ENCODE assay signal across 12 mouse cellular contexts in genomic region chr2:6884796-6885711, GRCm38 (mm10).
DNase-seq lines count a peak whose midpoint lies in the region; ATAC-seq lines count a peak whose summit lies in the region.
"Had no signal": no experiment of that assay in that cellular context is flagged by ENCODE, and none has a peak within 500 bp of the region (broad histone marks: within the 10 kb centered on the region; RNA-seq: fewer than 3 reads in every experiment).

No protein-coding gene starts in this region.

- peak overlapping the region; percentile 74 for H3K9ac ChIP-seq in forebrain, embryonic 12.5 days
- H3K9ac ChIP-seq in midbrain, embryonic 11.5 days (ENCODE audit: low read length), result peak overlapping the region; percentile 79

- intact Hi-C loops in left cerebral cortex, postnatal 4 days (cut with DNase I), result loop anchor here (5.0 to 10.0 kb wide), 3 partner anchors 197 to 1500 kb away; no protein-coding TSS in a partner anchor

- ATAC-seq in forebrain, embryonic 12.5 days (ENCODE audit: low FRiP score), result peak; percentile 73
- peak; percentile 71 for ATAC-seq in midbrain, embryonic 11.5 days (ENCODE audit: low FRiP score)

- H3K9me3 ChIP-seq in forebrain, embryonic 12.5 days, result no peaks in the 10 kb centered on the region
- no peaks in the 10 kb centered on the region for H3K9me3 ChIP-seq in midbrain, embryonic 11.5 days (ENCODE audit: control insufficient read depth, low read length)
- H3K9me3 ChIP-seq: limb, embryonic 10.5 days had no signal

- H3K4me1 ChIP-seq in forebrain, embryonic 12.5 days, result peaks cover 39% of the 10 kb centered on the region
- peaks cover 30% of the 10 kb centered on the region for H3K4me1 ChIP-seq in midbrain, embryonic 11.5 days (ENCODE audit: control insufficient read depth, insufficient read depth, low read length)
- H3K4me1 ChIP-seq: limb, embryonic 10.5 days had no signal

- no peaks in the 10 kb centered on the region for H3K27me3 ChIP-seq in forebrain, embryonic 12.5 days
- no peaks in the 10 kb centered on the region for H3K27me3 ChIP-seq in midbrain, embryonic 11.5 days (ENCODE audit: control insufficient read depth, insufficient read depth, low read length)

- peak; percentile 32 for DNase-seq in left cerebral cortex, postnatal 4 days
- DNase-seq in left cerebral cortex, adult 8-10 months (ENCODE audit: low spot score in 2 of 2), result no peak
- DNase-seq in midbrain, embryonic 11.5 days (ENCODE audit: low spot score, missing footprints), result no peak
- DNase-seq in MN1 (ENCODE audit: low spot score), result no peak
- DNase-seq in urinary bladder, postnatal 36 days (ENCODE audit: low spot score in 2 of 2), result no peak
- DNase-seq in spleen, postnatal 14 days (ENCODE audit: low spot score in 2 of 2), result no peak
- DNase-seq in thymus, adult 18-20 months, result no peak
- DNase-seq: lung, adult 18-20 months; right cerebral cortex, postnatal 25 days had no signal

- WGBS in forebrain, embryonic 12.5 days, result 7% methylated on average over 8 of the region's 8 CpGs
- WGBS in midbrain, embryonic 11.5 days, result 15% methylated on average over 8 of the region's 8 CpGs

- H3K36me3 ChIP-seq in forebrain, embryonic 12.5 days (replicated peaks), result no peaks in the 10 kb centered on the region
- H3K36me3 ChIP-seq in midbrain, embryonic 11.5 days (ENCODE audit: control insufficient read depth, insufficient read depth, low read length), result no peaks in the 10 kb centered on the region
- H3K36me3 ChIP-seq: limb, embryonic 10.5 days had no signal

- peak overlapping the region; percentile 54 for H3K4me3 ChIP-seq in forebrain, embryonic 12.5 days (replicated peaks)
- peak overlapping the region; percentile 51 for H3K4me3 ChIP-seq in midbrain, embryonic 11.5 days (ENCODE audit: low read depth, low read length)
- H3K4me3 ChIP-seq: limb, embryonic 10.5 days had no signal

- peak overlapping the region; percentile 95 for H3K27ac ChIP-seq in forebrain, embryonic 12.5 days
- peak overlapping the region; percentile 86 for H3K27ac ChIP-seq in midbrain, embryonic 11.5 days (ENCODE audit: low read depth, low read length)
- H3K27ac ChIP-seq: kidney, postnatal 0 days; limb, embryonic 10.5 days had no signal

- H3K4me2 ChIP-seq in forebrain, embryonic 12.5 days, result peak overlapping the region; percentile 61
- H3K4me2 ChIP-seq in midbrain, embryonic 11.5 days, result peak overlapping the region; percentile 64
